Mouse (Mus musculus) left cerebral cortex, adult 9 months (tissue): ENCODE data around the gene Carmil3.
A peak's percentile ranks its signal among the peaks of the same experiment; 100 is the strongest.

Experiments
- DNase-seq, 2 experiments: peaks; one replicate each; pipeline ENCODE4 v3.0.0; 2022; ENCODE audit warnings: low spot score in 2 of 2

Carmil3 gene

DNA sequence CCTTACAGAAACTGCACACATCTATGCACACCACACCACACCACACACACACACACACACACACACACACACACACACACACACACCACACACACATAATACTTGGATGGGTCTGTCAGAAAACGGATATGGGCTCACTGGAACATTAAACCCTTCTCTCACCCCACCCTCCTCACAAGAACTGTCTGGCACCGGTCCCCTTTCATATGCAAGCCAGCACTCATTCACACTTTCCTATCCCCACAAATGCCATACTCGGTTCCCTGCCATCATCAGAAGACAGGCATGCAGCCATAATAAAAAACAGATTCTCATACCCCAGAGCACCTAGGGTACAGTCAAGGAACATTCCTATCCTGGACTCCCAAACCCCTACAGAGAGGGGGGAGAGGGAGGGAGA is 1.7 kb downstream of the Carmil3 start:
- DNase-seq, result no peak

DNA sequence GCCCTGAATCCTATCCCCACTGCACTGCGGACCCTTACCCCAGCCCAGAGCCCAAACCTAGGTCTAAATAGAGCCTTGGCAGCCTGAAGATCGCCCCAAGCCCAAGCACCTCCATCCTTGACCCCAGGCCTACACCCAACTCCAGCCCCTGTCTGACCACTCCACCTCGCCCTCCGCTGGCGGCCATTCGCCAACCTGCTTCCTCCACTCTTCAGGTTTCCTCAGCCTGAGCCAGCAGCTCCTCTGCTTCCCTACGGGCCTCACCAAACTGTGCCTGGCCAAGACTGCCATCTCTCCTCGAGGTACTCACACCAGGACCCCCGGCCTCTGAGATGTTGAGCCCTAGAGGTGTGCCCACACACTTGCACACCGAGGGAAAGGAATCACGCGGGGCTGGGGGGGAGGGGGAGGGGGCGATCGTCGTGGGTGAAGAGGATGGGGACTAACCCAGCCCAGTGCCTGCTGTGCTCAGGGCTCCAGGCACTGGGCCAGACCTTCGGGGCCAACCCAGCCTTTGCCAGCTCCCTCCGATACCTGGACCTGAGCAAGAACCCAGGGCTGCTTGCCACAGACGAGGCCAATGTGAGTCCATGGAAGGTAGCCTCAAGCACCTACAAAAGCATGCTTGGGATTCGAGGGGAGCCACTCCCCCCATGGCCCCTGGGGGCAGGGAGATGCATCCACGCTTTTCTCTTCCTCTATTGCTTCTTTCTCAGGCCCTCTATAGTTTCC is 5.2 kb downstream of the Carmil3 start:
- no peak for DNase-seq

DNA sequence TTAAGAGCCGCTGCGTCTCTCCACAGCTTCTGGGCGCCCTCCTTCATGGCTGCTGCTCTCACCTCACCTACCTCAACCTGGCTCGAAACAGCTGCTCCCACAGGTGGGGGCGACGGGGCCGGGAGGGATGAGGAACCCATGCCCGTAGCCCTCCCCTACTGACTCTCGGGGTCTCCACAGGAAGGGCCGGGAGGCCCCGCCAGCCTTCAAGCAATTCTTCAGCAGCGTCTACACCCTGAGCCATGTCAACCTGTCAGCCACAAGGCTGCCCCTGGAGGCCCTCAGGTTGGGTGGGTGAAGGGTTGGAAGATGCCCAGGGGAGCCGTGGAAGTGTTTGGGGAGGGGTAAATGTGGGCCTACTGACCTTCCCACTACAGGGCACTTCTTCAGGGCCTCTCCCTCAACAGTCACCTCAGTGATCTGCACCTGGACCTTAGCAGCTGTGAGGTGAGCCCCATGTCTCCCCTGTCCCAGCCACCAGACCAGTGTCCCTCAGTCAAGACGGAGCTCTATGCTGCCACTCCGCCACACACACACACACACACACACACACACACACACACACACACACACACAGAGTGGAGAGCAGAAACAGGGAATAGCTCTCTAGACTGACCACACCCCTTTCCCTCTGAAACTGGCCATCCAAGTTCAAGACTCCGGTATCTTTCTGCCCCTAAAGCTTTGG is 6.5 kb downstream of the Carmil3 start:
- no peak for DNase-seq

DNA sequence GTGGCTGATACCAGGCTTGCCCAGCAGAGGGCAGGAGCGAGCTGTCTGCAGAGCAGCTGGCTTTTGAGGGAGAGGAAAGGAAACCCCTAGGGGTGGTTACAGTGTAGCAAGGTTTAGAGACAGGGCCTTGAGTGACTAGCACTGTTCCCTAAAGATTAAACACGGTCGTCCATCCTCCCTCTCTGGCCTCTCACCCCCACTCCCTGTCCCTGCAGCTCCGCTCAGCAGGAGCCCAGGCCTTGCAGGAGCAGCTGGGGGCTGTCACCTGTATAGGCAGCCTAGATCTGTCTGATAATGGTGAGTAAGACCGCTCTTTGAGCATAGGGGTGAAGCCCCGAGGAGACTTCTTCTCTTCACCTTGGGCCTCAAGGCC is 7.0 kb downstream of the Carmil3 start:
- DNase-seq, result peak in 1 of 2 experiments; percentile 85

DNA sequence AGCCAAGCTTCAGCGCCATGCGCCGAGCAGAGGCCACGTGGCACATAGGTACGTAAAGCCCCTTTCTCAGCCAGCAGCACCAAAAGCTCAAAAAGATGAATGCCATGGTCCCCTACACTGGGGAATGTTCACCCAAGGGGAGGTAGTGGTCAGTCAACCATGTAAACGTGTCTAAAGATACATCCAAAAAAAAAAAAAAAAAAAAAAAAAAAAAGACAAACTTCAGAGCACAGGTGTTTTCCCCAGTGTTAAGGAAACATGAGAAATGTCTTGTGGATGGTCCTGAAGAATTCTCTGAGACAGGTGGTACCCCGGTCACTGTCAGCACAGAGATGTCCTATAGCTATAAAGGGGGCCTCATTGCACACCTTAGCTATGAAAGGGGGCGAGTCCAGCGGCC is 15.2 kb downstream of the Carmil3 start:
- DNase-seq, result no peak

DNA sequence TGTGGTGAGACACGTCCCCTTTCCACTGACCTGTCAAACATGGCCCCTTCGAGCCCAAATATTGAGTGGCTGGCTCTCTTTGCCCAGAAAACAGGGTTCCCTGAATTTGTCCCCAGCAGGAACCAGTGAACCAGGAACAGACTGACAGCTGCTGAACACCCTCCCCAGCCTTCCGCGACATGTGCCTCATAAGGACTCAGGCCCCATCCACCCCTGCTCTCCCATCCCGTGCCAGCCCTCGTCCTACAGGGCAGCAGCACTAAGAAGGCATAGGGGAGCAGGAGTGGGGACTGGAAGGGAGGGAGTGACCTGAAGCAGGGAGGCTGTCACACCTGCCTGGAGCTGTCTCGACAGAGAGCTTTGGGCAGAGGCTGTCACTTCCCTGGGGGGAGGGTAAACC is 17.4 kb downstream of the Carmil3 start:
- no peak for DNase-seq

DNA sequence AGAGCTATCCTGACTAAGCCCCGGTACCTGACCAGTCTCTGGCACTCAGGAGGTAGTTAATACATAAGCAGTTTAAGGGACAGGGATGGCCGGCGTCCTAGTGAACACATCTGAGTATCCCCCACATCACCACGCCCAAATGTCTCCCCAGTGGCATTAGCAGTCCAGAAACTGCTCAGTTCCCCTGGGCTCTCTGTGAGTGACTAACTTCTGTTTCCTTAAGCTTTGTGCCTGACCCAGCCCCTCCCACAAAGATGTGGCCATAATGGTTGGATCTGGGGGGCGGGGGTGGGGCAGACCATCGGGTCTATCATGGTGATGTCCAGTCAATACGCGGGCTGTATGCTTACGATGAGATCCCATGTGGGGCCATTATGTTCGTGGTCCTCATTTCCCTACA is 19.1 kb downstream of the Carmil3 start:
- DNase-seq, result no peak

DNA sequence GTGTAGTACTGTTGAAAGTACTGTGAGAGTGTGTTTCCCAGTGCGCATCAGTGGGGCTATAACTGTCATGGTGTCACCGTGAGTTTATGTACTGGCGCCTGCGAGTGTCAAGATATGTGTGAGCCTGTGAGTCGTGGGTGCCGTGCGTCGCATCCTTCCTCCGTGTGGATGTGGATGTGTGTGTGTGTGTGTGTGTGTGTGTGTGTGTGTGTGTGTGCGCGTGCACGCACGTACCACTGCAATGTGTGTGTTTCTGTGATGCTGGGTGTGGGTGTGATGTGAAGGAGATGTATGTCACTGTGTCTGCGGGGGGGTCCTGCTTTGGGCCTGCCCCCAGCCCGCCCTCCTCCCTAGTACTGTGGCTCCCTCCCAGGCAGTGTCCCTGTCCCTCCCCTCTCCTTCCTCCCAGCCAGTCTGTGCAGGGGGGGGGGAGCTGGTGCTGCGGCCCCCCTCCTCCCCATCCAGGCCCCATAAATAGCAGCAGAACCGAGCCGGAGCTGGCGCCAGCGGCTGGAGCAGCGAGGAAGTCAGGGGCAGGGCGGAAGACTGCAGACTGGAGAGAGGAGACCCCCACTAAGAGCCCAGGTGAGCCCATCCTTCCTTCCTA is 19.8 kb downstream of the Carmil3 start, which contains the start of gene Cpne6:
Gene Cpne6 (plus strand): TSS at position 321 of the 607 bp plus-strand sequence.
- DNase-seq, result peak in 1 of 2 experiments; percentile 63

DNA sequence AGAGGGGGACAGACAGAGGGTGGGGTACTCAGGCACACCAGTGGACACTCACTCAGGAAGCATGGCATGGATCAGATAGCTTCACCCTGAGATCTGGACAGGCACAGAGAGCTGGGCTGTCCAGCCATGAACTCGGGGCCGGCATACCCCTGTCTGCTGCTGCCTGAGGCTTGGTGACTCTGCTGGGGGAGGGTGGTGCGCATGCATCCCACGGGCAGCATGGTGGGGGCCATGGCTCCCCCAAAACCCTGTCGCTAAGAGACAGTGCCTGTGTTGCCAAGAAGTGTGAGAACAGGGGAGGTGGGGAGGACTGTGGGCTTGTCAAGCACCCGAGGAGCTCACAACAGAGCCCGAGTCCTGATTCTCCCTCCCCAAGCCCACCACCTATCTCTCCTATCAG is 20.6 kb downstream of the Carmil3 start:
- DNase-seq, result peak in 1 of 2 experiments; percentile 75

DNA sequence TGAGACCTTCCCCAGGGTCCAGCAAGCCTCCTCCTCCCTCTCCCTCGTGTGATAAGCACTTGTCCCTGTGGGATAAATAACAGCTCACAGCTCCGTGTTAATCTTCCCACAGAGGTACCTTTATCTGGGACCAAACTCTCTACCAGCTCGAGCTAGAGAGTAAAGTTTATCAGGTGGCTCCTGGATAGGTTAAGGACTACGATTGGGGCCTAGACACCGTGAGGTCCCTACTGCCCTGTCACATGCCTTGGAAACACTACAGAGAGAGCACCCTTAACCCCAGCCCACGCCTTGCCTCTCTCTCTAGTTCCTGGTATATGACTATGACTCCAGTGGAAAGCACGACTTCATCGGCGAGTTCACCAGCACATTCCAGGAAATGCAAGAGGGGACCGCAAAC is 23.5 kb downstream of the Carmil3 start:
- DNase-seq, result no peak

DNA sequence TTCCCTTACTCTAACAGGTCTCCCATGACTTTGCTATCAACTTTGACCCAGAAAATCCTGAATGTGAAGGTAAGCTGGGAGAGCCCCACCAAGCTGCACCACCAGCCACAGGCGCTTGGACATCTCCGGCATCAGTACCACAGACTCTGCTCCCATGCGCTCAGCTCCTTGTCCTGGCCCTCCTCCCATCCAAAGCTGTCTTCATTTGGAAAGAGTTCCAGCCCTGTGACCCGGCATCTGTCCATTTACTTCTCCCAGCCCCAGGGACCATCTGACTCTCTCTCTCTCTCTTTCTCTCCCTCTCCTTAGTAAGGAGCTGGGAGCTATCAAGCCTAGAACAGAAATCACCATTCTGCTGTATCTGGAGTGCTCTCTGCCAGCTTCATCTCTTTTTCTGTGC is 25.4 kb downstream of the Carmil3 start:
- no peak for DNase-seq

DNA sequence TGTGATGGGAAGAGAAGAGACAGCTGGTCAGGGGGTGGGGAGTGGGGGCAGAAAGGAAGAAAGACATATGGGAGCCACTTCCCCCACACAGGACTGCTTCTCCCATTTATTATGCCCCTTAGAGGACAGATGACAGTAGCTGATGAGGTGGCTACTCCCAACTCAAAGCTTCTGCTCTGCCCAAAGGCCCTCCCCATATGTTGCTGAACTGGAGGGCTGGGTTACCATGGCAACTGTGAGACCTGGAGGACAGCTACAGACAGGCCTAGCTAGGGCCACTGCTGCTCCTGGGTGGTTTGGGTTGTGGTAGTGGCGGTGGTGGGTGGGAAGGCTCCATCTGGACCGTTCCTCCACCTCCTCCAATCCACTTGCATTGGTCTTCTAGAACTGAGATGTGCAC is 28.4 kb downstream of the Carmil3 start:
- peak in 1 of 2 experiments; percentile 81 for DNase-seq

DNA sequence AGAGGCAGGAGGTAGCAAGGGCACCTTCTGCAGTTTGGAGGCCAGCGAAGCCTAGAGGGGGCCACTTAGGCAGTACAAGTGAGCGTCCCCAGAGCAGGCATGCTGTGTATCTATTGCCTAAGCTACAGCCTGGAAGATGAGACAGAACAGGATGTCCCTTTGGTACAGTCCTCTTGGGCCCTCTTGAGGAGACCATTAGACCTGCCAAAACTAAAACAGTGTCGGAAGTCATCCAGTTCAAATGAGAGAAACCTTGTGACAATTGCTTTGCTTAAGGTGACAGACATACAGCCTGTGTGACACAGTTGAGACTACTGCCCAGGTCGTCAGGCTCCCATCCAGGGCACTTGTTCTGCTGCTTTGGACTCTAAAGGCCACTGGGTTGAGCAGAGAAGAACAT is 29.2 kb downstream of the Carmil3 start:
- no peak for DNase-seq

DNA sequence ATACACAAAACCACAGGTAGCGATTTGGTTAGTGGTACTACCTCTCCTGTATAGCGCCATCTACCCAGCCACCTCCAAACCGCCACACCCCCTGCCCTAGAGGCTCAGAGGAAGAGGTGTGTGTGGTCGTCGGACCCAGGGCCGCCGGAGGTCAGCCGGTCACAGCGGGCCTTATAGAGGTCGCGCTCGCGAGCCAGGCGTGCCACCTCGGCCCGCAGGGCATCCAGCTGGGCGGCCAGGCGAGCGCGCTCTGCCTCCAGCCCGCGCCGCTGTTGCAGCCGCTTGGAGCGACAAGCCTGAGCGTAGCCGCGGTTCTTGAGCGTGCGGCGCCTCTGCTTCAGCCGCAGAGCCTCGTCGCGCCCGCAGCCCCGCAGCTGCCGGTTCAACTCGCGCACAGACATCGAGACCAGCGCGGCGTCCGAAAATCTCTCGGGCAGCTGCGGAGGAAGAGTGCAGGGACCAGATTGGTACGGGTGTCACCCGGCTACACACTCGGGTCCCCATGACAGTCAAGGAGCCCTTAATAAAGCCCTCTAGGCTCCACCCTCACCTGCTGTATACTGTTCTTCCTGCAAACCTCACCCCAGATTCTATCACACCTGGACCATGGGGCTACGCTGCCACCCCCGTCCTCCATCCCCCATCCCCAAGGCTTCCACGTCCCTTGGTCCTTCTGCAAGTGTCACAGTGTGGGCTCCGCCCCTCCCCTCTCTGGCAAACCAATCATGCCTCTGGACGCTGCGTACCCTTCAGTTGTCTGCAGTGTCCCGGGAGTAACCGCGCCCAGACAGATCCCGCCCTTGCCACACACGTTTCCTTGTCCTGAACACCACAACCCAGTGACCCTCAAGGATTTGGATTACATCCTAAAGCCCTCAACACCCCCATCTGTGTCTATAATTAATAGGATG is 30.3 kb downstream of the Carmil3 start:
- DNase-seq, result no peak

DNA sequence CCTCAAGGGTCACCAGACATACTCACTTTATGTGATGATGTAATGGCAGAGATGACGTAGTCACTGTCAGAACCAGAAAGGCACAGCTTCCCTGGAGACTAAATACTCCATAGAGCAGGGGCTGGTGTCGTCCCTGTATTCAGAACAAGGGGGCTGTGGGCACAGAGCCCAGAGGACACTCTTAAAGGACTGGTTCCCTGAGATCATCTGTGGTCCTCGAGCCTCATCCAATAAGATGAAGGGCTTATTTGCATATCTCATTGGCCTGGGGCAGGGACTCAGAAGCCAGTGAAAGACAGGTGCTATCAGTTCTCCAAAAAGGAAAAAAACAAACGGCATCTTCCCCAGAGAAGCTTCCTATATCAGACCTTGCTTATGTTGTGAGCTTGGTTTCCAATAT is 33.6 kb downstream of the Carmil3 start:
- no peak for DNase-seq

DNA sequence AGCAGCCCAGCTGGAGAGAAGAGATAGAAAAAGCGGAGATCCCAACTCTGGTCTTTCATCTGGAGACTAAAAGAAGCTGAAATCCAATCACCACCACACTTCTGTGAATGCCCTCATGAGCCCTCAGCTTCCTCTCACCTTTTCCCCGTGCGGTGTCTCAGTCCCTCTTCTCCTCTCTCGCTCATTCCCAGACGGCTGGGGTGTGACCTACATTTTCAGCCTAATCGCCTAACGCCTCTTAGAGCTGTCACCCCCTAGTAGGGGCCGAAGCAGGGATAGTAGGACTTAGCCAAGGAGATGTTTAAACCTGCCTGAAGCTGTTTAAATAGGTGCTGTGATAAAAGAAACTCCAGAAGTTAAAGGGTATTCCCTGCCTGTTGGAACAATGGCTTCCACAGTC is 34.3 kb downstream of the Carmil3 start, which contains the start of gene Nrl:
Gene Nrl (minus strand): TSS at position 197 of the 400 bp plus-strand sequence.
- no peak for DNase-seq

DNA sequence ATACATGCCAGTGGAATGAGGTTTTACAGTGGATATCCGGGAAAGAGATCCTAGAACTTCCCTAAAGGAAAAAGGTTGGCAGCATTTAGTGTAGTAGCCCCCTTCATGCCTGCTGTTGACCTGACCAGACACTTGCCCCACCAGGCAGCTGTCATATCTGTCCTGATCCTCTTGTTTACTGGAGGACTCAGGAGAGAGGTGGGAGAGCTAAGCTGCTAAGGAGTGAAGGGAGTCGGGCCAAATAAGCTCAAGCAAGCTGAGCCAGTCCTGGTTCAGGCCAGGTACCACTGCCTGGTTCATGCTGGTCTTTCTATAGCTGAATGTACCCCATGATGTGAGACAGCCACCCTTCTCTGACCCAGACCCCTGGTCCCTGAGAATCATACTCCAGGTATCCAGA is 36.2 kb downstream of the Carmil3 start:
- no peak for DNase-seq

DNA sequence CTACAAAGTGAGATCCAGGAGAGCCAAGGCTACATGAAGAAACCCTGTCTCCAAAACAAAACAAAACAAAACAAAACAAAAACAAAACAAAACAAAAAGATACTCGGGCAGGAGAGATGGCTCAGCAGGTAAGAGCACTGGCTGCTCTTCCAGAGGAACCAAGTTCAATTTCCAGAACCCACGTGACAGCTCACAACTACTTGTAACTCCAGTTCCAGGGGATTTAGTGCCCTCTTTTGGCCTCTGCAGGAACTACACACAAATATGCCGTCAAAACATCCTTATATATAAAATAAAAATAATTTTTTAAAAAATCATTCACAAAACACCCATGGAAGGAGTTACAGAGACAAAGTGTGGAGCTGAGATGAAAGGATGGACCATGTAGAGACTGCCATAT is 37.5 kb downstream of the Carmil3 start:
- no peak for DNase-seq

DNA sequence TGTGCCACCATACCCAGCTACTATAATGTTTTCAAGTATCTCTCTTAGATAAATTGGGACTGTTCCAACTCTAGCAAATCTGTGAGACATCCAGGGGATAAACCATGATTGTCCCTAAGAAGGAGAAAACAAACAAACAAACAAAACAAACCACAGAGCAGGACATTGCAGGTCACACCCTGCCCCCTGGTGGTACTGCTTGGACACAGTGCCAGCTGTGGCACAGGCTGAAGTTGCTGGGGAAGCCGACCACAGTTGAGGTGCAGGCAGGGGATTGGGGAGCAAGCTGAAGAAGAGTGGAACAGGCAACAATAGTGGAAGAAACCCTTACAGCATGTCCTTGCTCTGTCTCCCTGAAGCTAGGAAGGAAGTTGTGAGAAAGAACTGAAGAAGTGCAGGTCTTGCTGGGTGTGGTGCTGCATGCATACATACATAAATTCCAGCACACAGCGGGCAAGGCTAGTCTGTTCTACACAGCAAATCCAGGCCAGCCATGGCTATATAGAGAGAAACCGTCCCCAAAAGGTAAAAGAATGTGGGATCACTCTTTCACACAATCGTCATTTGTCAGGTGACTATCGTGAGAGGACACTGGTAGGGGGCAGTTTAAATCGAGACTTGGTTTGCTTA is 45.8 kb downstream of the Carmil3 start:
- peak in 1 of 2 experiments; percentile 40 for DNase-seq

DNA sequence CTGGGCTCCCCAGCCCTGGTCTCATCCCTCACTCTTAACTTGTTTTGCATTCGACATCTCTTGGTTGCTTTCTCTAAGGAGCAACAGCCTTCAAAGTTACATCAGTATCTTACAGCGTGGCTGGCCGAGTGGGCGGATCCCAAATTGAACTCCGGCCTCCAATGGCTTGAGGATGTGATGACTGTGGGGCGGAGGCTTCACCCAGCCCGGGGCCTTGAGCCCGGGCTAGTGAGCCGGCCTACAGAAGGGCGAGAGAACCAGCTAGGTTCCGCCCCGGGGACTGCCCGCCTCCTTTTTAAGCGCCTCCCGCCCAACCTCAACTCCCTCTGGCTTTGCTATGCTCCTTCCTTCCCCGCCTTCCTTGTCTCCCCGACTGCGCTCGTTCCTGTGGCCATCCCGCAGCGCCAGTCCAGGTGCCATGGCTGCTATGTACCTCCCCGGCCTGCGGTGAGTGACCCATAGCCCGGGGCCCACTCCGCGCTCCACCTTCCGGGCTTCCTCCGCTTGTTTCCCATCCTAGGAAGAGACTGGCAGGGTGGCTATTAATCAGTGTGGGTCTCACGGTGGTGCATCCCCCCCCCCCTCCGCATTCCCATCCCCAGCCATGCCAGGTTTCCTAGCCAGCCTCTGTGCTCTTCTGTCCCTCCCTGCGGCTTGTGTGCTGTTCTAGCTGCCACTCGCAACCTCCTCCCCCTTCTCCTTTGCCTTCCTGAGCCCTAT is 49.8 kb downstream of the Carmil3 start, which contains the start of gene Pck2:
Gene Pck2 (plus strand): TSS at position 200 of the 720 bp plus-strand sequence.
- peak in 1 of 2 experiments; percentile 80 for DNase-seq
